Mouse (Mus musculus) G1E (cell line): ENCODE results near the gene Mep1a.

Experiments used
- CTCF ChIP-seq: IDR thresholded peaks from 2 replicates; pipeline ENCODE4 v1.5.1; 2012; ENCODE audit warnings: low read depth, low read length, inconsistent platforms, mixed read lengths
- GATA1 ChIP-seq: IDR thresholded peaks from 2 replicates; pipeline ENCODE4 v1.6.1; 2012; ENCODE audit warnings: borderline replicate concordance, low read length, inconsistent platforms, mixed read lengths
- TAL1 ChIP-seq: conservative IDR thresholded peaks from 2 replicates; pipeline ENCODE4 v1.6.1; 2012; ENCODE audit warnings: low read depth, low read length, inconsistent platforms, mixed read lengths

DNA sequence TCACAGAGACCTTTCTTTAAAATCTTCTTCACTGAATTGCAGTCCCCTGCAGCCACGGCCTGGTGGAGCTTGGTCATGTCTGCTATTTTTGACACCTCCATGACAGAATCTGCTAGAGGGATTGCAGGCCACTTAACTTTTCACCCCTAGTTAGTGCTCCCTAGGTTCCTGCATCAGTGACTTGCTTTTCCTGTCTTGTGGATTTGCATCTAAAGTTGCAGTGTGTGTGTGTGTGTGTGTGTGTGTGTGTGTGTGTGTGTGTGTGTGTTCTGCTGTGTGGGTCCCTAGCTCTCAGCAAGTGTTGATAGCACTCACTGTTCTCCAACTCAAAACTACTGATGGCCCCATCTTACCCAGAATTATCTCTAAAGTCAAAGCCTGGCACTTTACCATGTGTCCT, 40.9 kb upstream of the Mep1a start, which contains the start of gene Ankrd66:
- TF ChIP-seq TAL1 (no peak), CTCF (no peak), GATA1 (no peak)
